Mouse (Mus musculus): Measurements from ENCODE around the gene Gm813. TPM values are rescaled to one million over a fixed set of nuclear protein-coding genes. Genes with fewer than 3 reads are reported as not detected.

Gm813 gene
- polyA plus RNA-seq, 1 experiment from 2014 or later = not detected

DNA sequence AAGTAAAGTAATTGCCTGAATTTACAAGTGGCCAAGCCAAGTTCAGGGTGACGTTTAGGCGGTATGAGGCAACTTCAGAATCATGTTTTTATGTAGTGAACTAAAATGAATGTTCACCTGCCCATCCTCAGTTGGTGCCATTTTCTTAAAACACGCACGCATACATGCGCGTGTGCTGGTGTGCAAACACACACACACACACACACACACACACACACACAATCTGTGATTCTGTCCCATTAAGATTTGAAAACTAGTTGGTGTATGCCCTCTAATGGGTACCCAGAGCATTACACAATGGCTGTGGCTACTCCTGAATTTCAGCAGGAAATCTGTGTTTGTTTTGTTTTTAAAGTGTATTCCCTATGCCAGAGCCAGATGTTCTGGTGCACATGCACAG, 7.2 kb upstream of the Gm813 start:
- Histone ChIP-seq H3K36me3 (ENCODE audit: control insufficient read depth, insufficient read depth, low read length) (no peaks in the 10 kb centered on the region), H3K4me3 (ENCODE audit: low read depth, low read length) (no peak overlapping the region), H3K27ac (ENCODE audit: low read depth) (no peak overlapping the region), H3K9ac (ENCODE audit: low read length) (no peak overlapping the region), H3K4me1 (replicated peaks; ENCODE audit: control insufficient read depth, insufficient read depth, low read length) (no peaks in the 10 kb centered on the region), H3K27me3 (replicated peaks; ENCODE audit: control insufficient read depth, insufficient read depth, low read length) (no peaks in the 10 kb centered on the region), H3K9me3 (ENCODE audit: control insufficient read depth, low read length) (no peaks in the 10 kb centered on the region), H3K4me2 (ENCODE audit: low read length) (no peak overlapping the region)
- ATAC-seq (replicated peaks; ENCODE audit: low FRiP score, low TSS enrichment, low read depth) (no peak), DNase-seq (ENCODE audit: low spot score) (no peak)
- WGBS = 94% methylated on average over 6 of the region's 6 CpGs

DNA sequence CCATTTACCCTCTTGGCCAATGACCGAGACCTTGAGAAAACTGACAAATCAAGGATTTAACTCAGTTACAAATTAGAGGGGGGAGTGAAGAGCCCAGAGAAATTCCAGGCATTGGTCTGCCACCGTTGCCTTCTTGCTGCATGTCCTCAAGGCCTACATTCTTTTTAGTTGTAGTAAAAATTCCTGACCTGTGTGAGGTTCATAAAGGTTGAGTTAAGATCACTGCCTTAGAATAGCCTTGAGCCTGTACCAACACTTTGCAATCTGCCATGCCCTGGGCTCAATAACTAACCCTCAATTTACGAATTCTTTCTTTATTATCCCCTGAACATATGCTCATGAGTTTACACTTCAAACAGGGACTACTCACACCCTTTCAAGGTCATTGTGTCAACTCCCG, 6.3 kb upstream of the Gm813 start:
- Histone ChIP-seq H3K4me1 (replicated peaks; ENCODE audit: control insufficient read depth, insufficient read depth, low read length) (no peaks in the 10 kb centered on the region), H3K4me2 (ENCODE audit: low read length) (no peak overlapping the region), H3K27me3 (replicated peaks; ENCODE audit: control insufficient read depth, insufficient read depth, low read length) (no peaks in the 10 kb centered on the region), H3K27ac (ENCODE audit: low read depth) (no peak overlapping the region), H3K36me3 (ENCODE audit: control insufficient read depth, insufficient read depth, low read length) (no peaks in the 10 kb centered on the region), H3K4me3 (ENCODE audit: low read depth, low read length) (no peak overlapping the region), H3K9ac (ENCODE audit: low read length) (no peak overlapping the region), H3K9me3 (ENCODE audit: control insufficient read depth, low read length) (no peaks in the 10 kb centered on the region)
- no peak for ATAC-seq (replicated peaks; ENCODE audit: low FRiP score, low TSS enrichment, low read depth)
- WGBS = 50% methylated on average over 4 of the region's 4 CpGs
- no peak for DNase-seq (ENCODE audit: low spot score)

DNA sequence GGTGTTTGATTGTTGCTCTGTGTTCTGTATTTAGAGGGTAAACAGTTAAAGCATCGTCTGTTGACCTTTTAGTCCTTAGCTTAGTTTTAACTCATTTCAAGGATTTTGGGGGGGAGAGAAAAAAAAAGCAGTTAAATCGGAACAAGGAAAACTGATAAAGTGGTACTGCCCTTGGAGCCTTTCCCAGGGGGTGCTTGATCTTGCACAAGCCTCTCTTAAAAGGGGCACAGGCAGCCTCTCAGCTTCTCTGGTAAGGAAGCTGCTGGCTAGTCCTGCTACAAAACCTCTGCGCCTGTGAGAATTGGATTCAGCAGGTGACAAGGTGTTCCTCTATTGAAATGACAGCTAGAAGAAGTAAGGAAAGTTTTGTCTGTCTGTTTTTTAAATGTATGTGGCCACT, 5.6 kb upstream of the Gm813 start:
- WGBS = 81% methylated on average over 3 of the region's 3 CpGs
- Histone ChIP-seq H3K9me3 (ENCODE audit: control insufficient read depth, low read length) (no peaks in the 10 kb centered on the region), H3K27me3 (replicated peaks; ENCODE audit: control insufficient read depth, insufficient read depth, low read length) (no peaks in the 10 kb centered on the region), H3K4me1 (replicated peaks; ENCODE audit: control insufficient read depth, insufficient read depth, low read length) (no peaks in the 10 kb centered on the region), H3K36me3 (ENCODE audit: control insufficient read depth, insufficient read depth, low read length) (no peaks in the 10 kb centered on the region), H3K9ac (ENCODE audit: low read length) (no peak overlapping the region), H3K4me3 (ENCODE audit: low read depth, low read length) (no peak overlapping the region), H3K4me2 (ENCODE audit: low read length) (no peak overlapping the region), H3K27ac (ENCODE audit: low read depth) (no peak overlapping the region)
- no peak for DNase-seq (ENCODE audit: low spot score)
- ATAC-seq (replicated peaks; ENCODE audit: low FRiP score, low TSS enrichment, low read depth) = no peak

DNA sequence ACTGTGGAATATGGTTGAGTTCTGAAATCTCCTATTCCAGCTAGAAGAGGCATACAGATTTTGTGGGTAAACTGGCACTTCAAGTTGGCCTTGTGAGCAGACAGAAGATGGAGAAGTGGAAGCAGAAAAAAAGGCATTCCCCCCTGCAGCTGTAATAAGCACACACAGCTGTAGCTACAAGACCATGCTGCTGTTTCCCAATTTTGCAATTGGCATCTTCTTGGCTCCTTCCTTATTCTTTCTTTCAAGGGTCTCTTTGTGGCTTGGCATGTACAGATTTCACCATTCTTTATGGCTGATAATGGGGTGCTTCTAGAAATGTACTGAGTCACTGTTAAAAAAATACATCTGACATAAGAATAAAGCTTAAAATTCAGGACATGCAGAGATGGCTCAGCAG, 568 bp upstream of the Gm813 start:
- DNase-seq (ENCODE audit: low spot score) (no peak), ATAC-seq (replicated peaks; ENCODE audit: low FRiP score, low TSS enrichment, low read depth) (no peak)
- no peaks in the 10 kb centered on the region for H3K4me1 ChIP-seq (replicated peaks; ENCODE audit: control insufficient read depth, insufficient read depth, low read length)
- no peak overlapping the region for H3K4me3 ChIP-seq (ENCODE audit: low read depth, low read length)
- no peaks in the 10 kb centered on the region for H3K36me3 ChIP-seq (ENCODE audit: control insufficient read depth, insufficient read depth, low read length)
- no peaks in the 10 kb centered on the region for H3K27me3 ChIP-seq (replicated peaks; ENCODE audit: control insufficient read depth, insufficient read depth, low read length)
- no peaks in the 10 kb centered on the region for H3K9me3 ChIP-seq (ENCODE audit: control insufficient read depth, low read length)
- no peak overlapping the region for H3K9ac ChIP-seq (ENCODE audit: low read length)
- H3K27ac ChIP-seq (ENCODE audit: low read depth) = no peak overlapping the region
- H3K4me2 ChIP-seq (ENCODE audit: low read length) = no peak overlapping the region

DNA sequence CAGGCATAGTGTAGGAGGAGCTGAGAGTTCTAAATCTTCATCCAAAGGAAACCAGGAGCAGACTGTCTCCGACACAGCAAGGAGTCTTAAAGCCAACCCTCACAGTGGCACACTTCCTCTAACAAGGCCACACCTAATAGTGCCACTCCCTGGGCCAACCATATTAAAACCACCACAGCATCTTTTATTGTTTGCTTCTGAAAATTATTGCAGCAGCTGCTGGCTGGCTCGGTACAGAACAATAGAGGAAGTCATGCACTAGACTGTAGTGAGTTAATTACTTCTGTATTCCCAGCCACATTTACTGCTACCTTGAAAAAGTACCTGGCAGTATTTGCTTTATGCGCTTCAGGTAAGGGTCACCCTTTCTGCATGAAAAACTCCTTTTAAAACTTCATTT, 3.8 kb downstream of the Gm813 start:
- Histone ChIP-seq H3K36me3 (ENCODE audit: control insufficient read depth, insufficient read depth, low read length) (no peaks in the 10 kb centered on the region), H3K4me2 (ENCODE audit: low read length) (no peak overlapping the region), H3K4me1 (replicated peaks; ENCODE audit: control insufficient read depth, insufficient read depth, low read length) (no peaks in the 10 kb centered on the region), H3K4me3 (ENCODE audit: low read depth, low read length) (no peak overlapping the region), H3K9ac (ENCODE audit: low read length) (no peak overlapping the region), H3K9me3 (ENCODE audit: control insufficient read depth, low read length) (no peaks in the 10 kb centered on the region), H3K27ac (ENCODE audit: low read depth) (no peak overlapping the region), H3K27me3 (replicated peaks; ENCODE audit: control insufficient read depth, insufficient read depth, low read length) (no peaks in the 10 kb centered on the region)
- 78% methylated on average over 3 of the region's 3 CpGs for WGBS
- ATAC-seq (replicated peaks; ENCODE audit: low FRiP score, low TSS enrichment, low read depth) (0 out of 2 replicates have a peak, but pooled peaks have one; percentile 36), DNase-seq (ENCODE audit: low spot score) (no peak)

DNA sequence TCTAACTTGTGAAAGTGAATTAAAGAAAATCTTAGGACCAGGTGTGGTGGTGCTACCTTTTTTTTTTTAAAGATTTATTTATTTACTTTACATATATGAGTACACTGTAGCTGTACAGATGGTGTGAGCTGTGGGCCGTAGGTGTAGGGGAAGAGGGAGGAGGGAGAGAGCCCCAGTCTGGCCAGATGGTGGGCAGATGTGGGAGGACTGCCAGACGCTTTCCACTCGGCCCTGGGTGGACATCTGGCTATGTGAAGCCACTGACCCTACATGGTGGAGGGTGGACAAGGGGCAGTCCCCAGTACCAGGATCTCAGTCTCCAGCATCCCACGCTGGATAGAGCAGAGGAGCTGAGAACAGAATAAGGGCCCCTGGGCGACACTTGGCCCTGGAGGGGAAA, 9.7 kb downstream of the Gm813 start:
- Histone ChIP-seq H3K4me2 (ENCODE audit: low read length) (no peak overlapping the region), H3K9ac (ENCODE audit: low read length) (no peak overlapping the region), H3K4me1 (replicated peaks; ENCODE audit: control insufficient read depth, insufficient read depth, low read length) (no peaks in the 10 kb centered on the region), H3K36me3 (ENCODE audit: control insufficient read depth, insufficient read depth, low read length) (no peaks in the 10 kb centered on the region), H3K9me3 (ENCODE audit: control insufficient read depth, low read length) (no peaks in the 10 kb centered on the region), H3K27me3 (replicated peaks; ENCODE audit: control insufficient read depth, insufficient read depth, low read length) (no peaks in the 10 kb centered on the region), H3K4me3 (ENCODE audit: low read depth, low read length) (no peak overlapping the region), H3K27ac (ENCODE audit: low read depth) (no peak overlapping the region)
- WGBS = 49% methylated on average over 5 of the region's 5 CpGs
- ATAC-seq (replicated peaks; ENCODE audit: low FRiP score, low TSS enrichment, low read depth) (no peak), DNase-seq (ENCODE audit: low spot score) (no peak)

DNA sequence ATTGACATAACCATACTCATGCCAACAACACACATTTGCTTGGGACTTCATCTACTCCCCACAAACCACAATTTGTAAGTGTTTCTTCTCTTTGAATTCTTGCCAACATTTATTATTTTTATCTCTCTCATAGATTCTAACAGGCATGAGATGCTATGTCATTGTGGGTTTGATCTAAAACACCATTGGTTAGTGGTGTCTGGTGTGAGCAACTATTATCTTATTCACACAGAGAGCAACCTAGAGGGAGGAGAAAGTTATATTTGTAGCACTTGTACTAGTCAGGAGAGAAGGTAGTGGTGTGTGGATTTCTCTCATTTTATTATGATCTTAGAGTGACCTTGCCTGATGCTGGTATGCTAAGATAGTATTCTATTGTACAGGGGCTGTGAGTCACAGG, 12.1 kb downstream of the Gm813 start:
- Histone ChIP-seq H3K4me3 (ENCODE audit: low read depth, low read length) (no peak overlapping the region), H3K27ac (ENCODE audit: low read depth) (no peak overlapping the region), H3K27me3 (replicated peaks; ENCODE audit: control insufficient read depth, insufficient read depth, low read length) (no peaks in the 10 kb centered on the region), H3K4me1 (replicated peaks; ENCODE audit: control insufficient read depth, insufficient read depth, low read length) (no peaks in the 10 kb centered on the region), H3K4me2 (ENCODE audit: low read length) (no peak overlapping the region), H3K9me3 (ENCODE audit: control insufficient read depth, low read length) (no peaks in the 10 kb centered on the region), H3K9ac (ENCODE audit: low read length) (no peak overlapping the region), H3K36me3 (ENCODE audit: control insufficient read depth, insufficient read depth, low read length) (no peaks in the 10 kb centered on the region)
- ATAC-seq (replicated peaks; ENCODE audit: low FRiP score, low TSS enrichment, low read depth) (no peak), DNase-seq (ENCODE audit: low spot score) (no peak)

DNA sequence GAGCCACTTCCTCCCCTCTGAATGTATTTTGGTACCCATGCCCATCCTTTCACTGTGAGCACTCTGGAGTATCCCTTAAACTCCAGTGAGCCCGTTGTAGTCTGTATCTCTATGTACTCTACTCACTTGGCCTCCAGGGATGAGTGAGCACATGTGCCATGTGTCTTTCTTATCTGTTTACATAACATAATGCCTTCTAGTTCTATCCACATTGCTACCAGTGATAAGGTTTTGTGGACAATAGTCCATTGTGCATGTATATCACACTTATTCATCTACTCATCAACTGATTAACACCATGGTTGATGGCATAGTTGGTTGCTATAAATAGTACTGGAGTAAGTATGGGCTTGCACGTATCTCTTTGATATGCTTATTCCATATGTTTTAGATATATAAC, 12.9 kb downstream of the Gm813 start:
- no peaks in the 10 kb centered on the region for H3K36me3 ChIP-seq (ENCODE audit: control insufficient read depth, insufficient read depth, low read length)
- H3K27ac ChIP-seq (ENCODE audit: low read depth) = no peak overlapping the region
- no peaks in the 10 kb centered on the region for H3K27me3 ChIP-seq (replicated peaks; ENCODE audit: control insufficient read depth, insufficient read depth, low read length)
- ATAC-seq (replicated peaks; ENCODE audit: low FRiP score, low TSS enrichment, low read depth) (no peak), DNase-seq (ENCODE audit: low spot score) (no peak)
- no peak overlapping the region for H3K4me2 ChIP-seq (ENCODE audit: low read length)
- no peak overlapping the region for H3K9ac ChIP-seq (ENCODE audit: low read length)
- no peaks in the 10 kb centered on the region for H3K4me1 ChIP-seq (replicated peaks; ENCODE audit: control insufficient read depth, insufficient read depth, low read length)
- no peak overlapping the region for H3K4me3 ChIP-seq (ENCODE audit: low read depth, low read length)
- no peaks in the 10 kb centered on the region for H3K9me3 ChIP-seq (ENCODE audit: control insufficient read depth, low read length)
- 80% methylated on average over 2 of the region's 2 CpGs for WGBS

DNA sequence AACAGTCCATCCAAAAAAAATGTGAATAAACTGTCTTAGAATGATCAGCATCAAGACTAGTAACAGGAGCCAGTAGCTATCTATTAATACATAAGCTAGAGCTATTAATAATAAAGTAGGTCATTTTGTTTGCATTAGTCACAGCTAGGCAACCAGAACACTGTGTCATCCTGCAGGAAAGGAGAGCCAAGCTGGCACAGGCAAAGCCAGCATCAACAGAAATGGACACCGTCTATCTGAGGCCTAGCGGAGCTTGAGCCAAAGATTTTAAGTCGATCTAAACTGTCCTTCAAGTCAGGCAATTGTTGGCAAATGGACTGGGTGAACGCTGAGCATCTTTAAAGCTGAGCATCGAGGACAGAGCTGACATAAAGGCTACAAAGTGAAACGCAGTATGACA, 15.9 kb downstream of the Gm813 start:
- DNase-seq (ENCODE audit: low spot score) (no peak), ATAC-seq (replicated peaks; ENCODE audit: low FRiP score, low TSS enrichment, low read depth) (no peak)
- Histone ChIP-seq H3K4me3 (ENCODE audit: low read depth, low read length) (no peak overlapping the region), H3K27me3 (replicated peaks; ENCODE audit: control insufficient read depth, insufficient read depth, low read length) (no peaks in the 10 kb centered on the region), H3K36me3 (ENCODE audit: control insufficient read depth, insufficient read depth, low read length) (no peaks in the 10 kb centered on the region), H3K27ac (ENCODE audit: low read depth) (no peak overlapping the region), H3K9me3 (ENCODE audit: control insufficient read depth, low read length) (no peaks in the 10 kb centered on the region), H3K4me1 (replicated peaks; ENCODE audit: control insufficient read depth, insufficient read depth, low read length) (no peaks in the 10 kb centered on the region), H3K9ac (ENCODE audit: low read length) (no peak overlapping the region), H3K4me2 (ENCODE audit: low read length) (no peak overlapping the region)
- 88% methylated on average over 6 of the region's 6 CpGs for WGBS

Measured in intestine, embryonic 14.5 days (tissue).